Mouse (Mus musculus) heart, adult 2 months (tissue): ENCODE measurements around the gene Gm867.

Source experiments
- CTCF ChIP-seq: fragments of 200-600 bp; IDR thresholded peaks from 2 replicates; pipeline ENCODE4 v1.8.1; 2022; ENCODE audit warnings: antibody characterized with exemption, mild to moderate bottlenecking, moderate library complexity
- EP300 ChIP-seq: fragments of 200-500 bp; IDR thresholded peaks from 2 replicates; pipeline ENCODE4 v1.6.1; 2011; ENCODE audit warnings: low read depth, low read length, control low read depth; ENCODE audit not compliant: insufficient read depth
- POLR2A ChIP-seq: fragments of 200-500 bp; IDR thresholded peaks from 2 replicates; pipeline ENCODE4 v1.6.1; 2011; ENCODE audit warnings: mild to moderate bottlenecking, low read depth, low read length, control low read depth; ENCODE audit not compliant: insufficient read depth

DNA sequence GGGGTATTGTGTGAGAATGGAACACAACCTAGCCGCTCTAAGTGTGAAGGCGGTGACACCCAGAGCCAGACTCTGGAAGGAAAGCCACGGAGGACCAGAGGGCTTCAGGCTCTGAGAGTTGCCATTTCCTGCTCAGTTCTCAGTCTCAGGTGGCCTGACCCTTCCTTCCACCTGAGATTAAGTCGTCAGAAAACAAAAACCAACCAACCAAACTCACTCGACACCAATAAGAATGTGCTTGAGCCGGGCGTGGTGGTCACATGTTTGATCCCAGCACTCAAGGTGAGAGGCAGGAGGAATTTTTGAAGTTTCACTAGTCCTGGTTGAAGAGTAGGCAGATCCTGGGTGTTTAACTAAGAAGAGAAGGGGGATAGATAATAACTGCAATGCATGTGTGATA, 5.4 kb upstream of the Gm867 start:
- TF ChIP-seq POLR2A (no peak), CTCF (no peak), EP300 (no peak)
